Mouse (Mus musculus) intestine, postnatal 0 days (tissue): ENCODE measurements around the gene Pum1. TPM values are rescaled to one million over a fixed set of nuclear protein-coding genes. Genes with fewer than 3 reads are reported as not detected.

Source experiments
- ATAC-seq: fragments of 200-750 bp; cut with Nextera tagmentation; 2 replicates; pipeline ENCODE4 v1.8.0; 2017; ENCODE audit warnings: mild to moderate bottlenecking, moderate TSS enrichment, moderate library complexity
- H3K27ac ChIP-seq: fragments of 300-500 bp; sonication (generic); 2 replicates; pipeline ENCODE4 v1.5.1; 2014; ENCODE audit warnings: mild to moderate bottlenecking, low read depth, low read length, moderate library complexity
- H3K27me3 ChIP-seq: fragments of 300-500 bp; sonication (generic); replicated peaks from 2 replicates; pipeline ENCODE4 v1.6.1; 2014; ENCODE audit warnings: low read length, mixed read lengths; ENCODE audit not compliant: control insufficient read depth, insufficient read depth
- H3K36me3 ChIP-seq: fragments of 300-500 bp; sonication (generic); 2 replicates; pipeline ENCODE4 v1.6.1; 2014; ENCODE audit warnings: mild to moderate bottlenecking, moderate library complexity; ENCODE audit not compliant: control insufficient read depth, insufficient read depth
- H3K4me1 ChIP-seq: fragments of 300-500 bp; sonication (generic); replicated peaks from 2 replicates; pipeline ENCODE4 v1.6.1; 2014; ENCODE audit warnings: antibody characterized with exemption, low read length, mixed read lengths; ENCODE audit not compliant: control insufficient read depth, insufficient read depth
- H3K4me2 ChIP-seq: fragments of 300-500 bp; sonication (generic); replicated peaks from 2 replicates; pipeline ENCODE4 v1.6.1; 2014; ENCODE audit warnings: low read depth, mild to moderate bottlenecking, moderate library complexity
- H3K4me3 ChIP-seq: fragments of 300-500 bp; sonication (generic); 2 replicates; pipeline ENCODE4 v1.5.1; 2014; ENCODE audit warnings: low read depth, low read length
- H3K9ac ChIP-seq: fragments of 300-500 bp; sonication (generic); 2 replicates; pipeline ENCODE4 v1.6.1; 2014; ENCODE audit warnings: mild to moderate bottlenecking, low read depth, low read length
- H3K9me3 ChIP-seq: fragments of 300-500 bp; sonication (generic); 2 replicates; pipeline ENCODE4 v1.6.1; 2016; ENCODE audit warnings: mixed run types; ENCODE audit not compliant: control insufficient read depth
- CTCF ChIP-seq: sonication (generic); IDR thresholded peaks from 2 replicates; pipeline ENCODE4 v1.5.1; 2016; ENCODE audit warnings: low read depth, mild to moderate bottlenecking, control low read depth, antibody characterized with exemption, moderate library complexity
- WGBS: fragments of 180-500 bp; shearing (Covaris S2); extraction: QIAGEN DNeasy Blood & Tissue Kit; methylation state at CpG from one replicate; pipeline ENCODE4 v1.1.7; 2014; 5-methylcytosine and 5-hydroxymethylcytosine counted together
- polyA plus RNA-seq: library from polyadenylated mRNA; unstranded; fragments of >200 nt; fragmentation: Nextera tagmentation; extraction: Ambion mirVana; gene quantifications from 2 replicates; pipeline ENCODE4 v1.2.1, GENCODE M21; 2015

Pum1 gene
- polyA plus RNA-seq, 1 experiment from 2014 or later: 23.9 TPM

GRCm38 (mm10) chr4:130701061-130701460, 37.9 kb downstream of the Pum1 start:
- H3K27me3 ChIP-seq: no peaks in the 10 kb centered on the region
- no peak overlapping the region for H3K4me3 ChIP-seq
- ATAC-seq: no peak
- 79% methylated on average over 2 of the region's 2 CpGs for WGBS
- 0 out of 2 replicates have a peak, but pooled peaks cover 5% of the 10 kb centered on the region for H3K4me1 ChIP-seq
- H3K36me3 ChIP-seq: 0 out of 2 replicates have a peak, but pooled peaks cover 4% of the 10 kb centered on the region
- H3K9ac ChIP-seq: no peak overlapping the region
- H3K27ac ChIP-seq: no peak overlapping the region; the same call in 1 of the 2 replicates
- H3K9me3 ChIP-seq: no peaks in the 10 kb centered on the region
- no peak for TF ChIP-seq CTCF
- no peak overlapping the region for H3K4me2 ChIP-seq

- 0 out of 2 replicates have a peak, but pooled peaks cover 4% of the 10 kb centered on the region for H3K36me3 ChIP-seq
- no peak overlapping the region for H3K4me2 ChIP-seq
- H3K9me3 ChIP-seq: no peaks in the 10 kb centered on the region
- H3K4me1 ChIP-seq: peaks cover 13% of the 10 kb centered on the region
- no peak for ATAC-seq
- H3K27me3 ChIP-seq: no peaks in the 10 kb centered on the region
- 80% methylated on average over 3 of the region's 3 CpGs for WGBS
- TF ChIP-seq CTCF: no peak
- no peak overlapping the region for H3K4me3 ChIP-seq
- peak overlapping the region; percentile 36 for H3K27ac ChIP-seq
- no peak overlapping the region for H3K9ac ChIP-seq
These were observed 39.9 kb downstream of the Pum1 start for GRCm38 (mm10) chr4:130702835-130703535.

GRCm38 (mm10) chr4:130703601-130704000, 40.5 kb downstream of the Pum1 start:
- no peak overlapping the region for H3K4me2 ChIP-seq
- H3K4me3 ChIP-seq: no peak overlapping the region
- no peaks in the 10 kb centered on the region for H3K9me3 ChIP-seq
- 94% methylated on average over 3 of the region's 3 CpGs for WGBS
- no peak for TF ChIP-seq CTCF
- ATAC-seq: no peak
- peaks cover 13% of the 10 kb centered on the region for H3K4me1 ChIP-seq
- no peaks in the 10 kb centered on the region for H3K27me3 ChIP-seq
- peak overlapping the region; percentile 37; the same call in 1 of the 2 replicates for H3K27ac ChIP-seq
- no peak overlapping the region for H3K9ac ChIP-seq
- peaks cover 9% of the 10 kb centered on the region for H3K36me3 ChIP-seq

GRCm38 (mm10) chr4:130704615-130705014, 41.5 kb downstream of the Pum1 start:
- H3K9me3 ChIP-seq: no peaks in the 10 kb centered on the region
- TF ChIP-seq CTCF: no peak
- no peak overlapping the region for H3K4me3 ChIP-seq
- 91% methylated on average over 4 of the region's 4 CpGs for WGBS
- ATAC-seq: no peak
- no peak overlapping the region for H3K27ac ChIP-seq
- peaks cover 13% of the 10 kb centered on the region for H3K4me1 ChIP-seq
- H3K9ac ChIP-seq: no peak overlapping the region
- no peaks in the 10 kb centered on the region for H3K27me3 ChIP-seq
- H3K4me2 ChIP-seq: no peak overlapping the region
- peaks cover 10% of the 10 kb centered on the region for H3K36me3 ChIP-seq

- H3K27ac ChIP-seq: peak overlapping the region; percentile 62
- peaks cover 15% of the 10 kb centered on the region for H3K36me3 ChIP-seq
- no peak overlapping the region for H3K4me3 ChIP-seq
- no peak overlapping the region for H3K9ac ChIP-seq
- no peak for TF ChIP-seq CTCF
- WGBS: 21% methylated on average over 3 of the region's 3 CpGs
- no peaks in the 10 kb centered on the region for H3K9me3 ChIP-seq
- no peak overlapping the region; the same call in 1 of the 2 replicates for H3K4me2 ChIP-seq
- H3K27me3 ChIP-seq: no peaks in the 10 kb centered on the region
- peaks cover 9% of the 10 kb centered on the region for H3K4me1 ChIP-seq
- peak; percentile 93 for ATAC-seq
These were observed 43.3 kb downstream of the Pum1 start for GRCm38 (mm10) chr4:130706215-130707000.

- Histone ChIP-seq H3K27me3 (no peaks in the 10 kb centered on the region), H3K4me1 (peaks cover 24% of the 10 kb centered on the region), H3K9me3 (no peaks in the 10 kb centered on the region), H3K36me3 (peaks cover 11% of the 10 kb centered on the region), H3K9ac (no peak overlapping the region), H3K4me3 (no peak overlapping the region), H3K4me2 (no peak overlapping the region), H3K27ac (no peak overlapping the region)
- WGBS: 52% methylated on average over 5 of the region's 5 CpGs
- TF ChIP-seq CTCF: no peak
- peak; percentile 50 for ATAC-seq
These were observed 48.3 kb downstream of the Pum1 start for GRCm38 (mm10) chr4:130711353-130711848.
